ENCODE assay signal across 9 mouse cellular contexts in genomic region chr11:85759634-85760439, GRCm38 (mm10).
DNase-seq lines count a peak whose midpoint lies in the region; ATAC-seq lines count a peak whose summit lies in the region.
"Had no signal": no experiment of that assay in that cellular context is flagged by ENCODE, and none has a peak within 500 bp of the region (broad histone marks: within the 10 kb centered on the region; RNA-seq: fewer than 3 reads in every experiment).

No protein-coding gene starts in this region.

- H3K9me3 ChIP-seq in liver, embryonic 13.5 days (replicated peaks): no peaks in the 10 kb centered on the region
- H3K9me3 ChIP-seq in embryonic facial prominence, embryonic 14.5 days (ENCODE audit: control insufficient read depth, low read length): no peaks in the 10 kb centered on the region
- no peaks in the 10 kb centered on the region for H3K9me3 ChIP-seq in limb, embryonic 13.5 days
- no peaks in the 10 kb centered on the region for H3K9me3 ChIP-seq in forebrain, embryonic 11.5 days (ENCODE audit: control insufficient read depth, low read length)

- no peaks in the 10 kb centered on the region for H3K36me3 ChIP-seq in liver, embryonic 13.5 days
- no peaks in the 10 kb centered on the region for H3K36me3 ChIP-seq in embryonic facial prominence, embryonic 14.5 days (ENCODE audit: control insufficient read depth, insufficient read depth, low read length)
- H3K36me3 ChIP-seq in limb, embryonic 13.5 days: no peaks in the 10 kb centered on the region
- H3K36me3 ChIP-seq in forebrain, embryonic 11.5 days (ENCODE audit: control insufficient read depth, insufficient read depth, low read length): no peaks in the 10 kb centered on the region

- no peak overlapping the region for H3K4me2 ChIP-seq in liver, embryonic 13.5 days
- peak overlapping the region; percentile 4; the same call in 1 of the 2 replicates for H3K4me2 ChIP-seq in embryonic facial prominence, embryonic 14.5 days (ENCODE audit: low read depth, low read length)
- no peak overlapping the region for H3K4me2 ChIP-seq in limb, embryonic 13.5 days (replicated peaks)
- H3K4me2 ChIP-seq in forebrain, embryonic 11.5 days (ENCODE audit: low read depth, low read length, severe bottlenecking): no peak overlapping the region

- ATAC-seq in liver, embryonic 13.5 days (ENCODE audit: low read depth): no peak
- ATAC-seq in embryonic facial prominence, embryonic 14.5 days (ENCODE audit: low read depth): peak; percentile 74
- ATAC-seq in limb, embryonic 13.5 days (ENCODE audit: low FRiP score, low read depth): peak; percentile 69
- no peak for ATAC-seq in forebrain, embryonic 11.5 days (replicated peaks; ENCODE audit: low FRiP score)
- ATAC-seq: Patski had no signal

- WGBS in liver, embryonic 13.5 days (ENCODE audit: insufficient replicate concordance): 67% methylated on average over 14 of the region's 14 CpGs
- 32% methylated on average over 12 of the region's 14 CpGs for WGBS in embryonic facial prominence, embryonic 14.5 days
- 32% methylated on average over 14 of the region's 14 CpGs for WGBS in limb, embryonic 13.5 days
- WGBS in forebrain, embryonic 11.5 days: 61% methylated on average over 14 of the region's 14 CpGs

- peak overlapping the region; percentile 45 for H3K27ac ChIP-seq in liver, embryonic 13.5 days
- H3K27ac ChIP-seq in embryonic facial prominence, embryonic 14.5 days (replicated peaks; ENCODE audit: low read depth, low read length): peak overlapping the region; percentile 58
- H3K27ac ChIP-seq in limb, embryonic 13.5 days: peak overlapping the region; percentile 56
- no peak overlapping the region for H3K27ac ChIP-seq in forebrain, embryonic 11.5 days (ENCODE audit: low read depth, low read length)

- peaks cover 41% of the 10 kb centered on the region for H3K27me3 ChIP-seq in liver, embryonic 13.5 days
- H3K27me3 ChIP-seq in embryonic facial prominence, embryonic 14.5 days (replicated peaks; ENCODE audit: control insufficient read depth, insufficient read depth, low read length): no peaks in the 10 kb centered on the region
- H3K27me3 ChIP-seq in limb, embryonic 13.5 days: peaks cover 38% of the 10 kb centered on the region
- H3K27me3 ChIP-seq in forebrain, embryonic 11.5 days (ENCODE audit: control insufficient read depth, insufficient read depth, low read length): no peaks in the 10 kb centered on the region
- H3K27me3 ChIP-seq: Patski had no signal

- H3K9ac ChIP-seq in liver, embryonic 13.5 days: no peak overlapping the region
- no peak overlapping the region for H3K9ac ChIP-seq in embryonic facial prominence, embryonic 14.5 days (ENCODE audit: low read depth, low read length)
- H3K9ac ChIP-seq in limb, embryonic 13.5 days: no peak overlapping the region
- H3K9ac ChIP-seq in forebrain, embryonic 11.5 days (ENCODE audit: low read length): no peak overlapping the region

- DNase-seq in liver, embryonic 13.5 days: no peak
- no peak for DNase-seq in liver
- DNase-seq in embryonic facial prominence, embryonic 14.5 days (ENCODE audit: low spot score): peak; percentile 90
- peak; percentile 68 for DNase-seq in heart, adult 8-10 months (ENCODE audit: low spot score)
- DNase-seq in ovary, postnatal 36 days (ENCODE audit: low spot score): no peak
- DNase-seq in forebrain, embryonic 11.5 days (ENCODE audit: low spot score): no peak
- DNase-seq: cerebellum, postnatal 36 days had no signal

- H3K4me3 ChIP-seq in liver, embryonic 13.5 days (replicated peaks): no peak overlapping the region
- H3K4me3 ChIP-seq in embryonic facial prominence, embryonic 14.5 days (ENCODE audit: low read depth, low read length): no peak overlapping the region
- no peak overlapping the region for H3K4me3 ChIP-seq in limb, embryonic 13.5 days
- H3K4me3 ChIP-seq in forebrain, embryonic 11.5 days (ENCODE audit: low read depth, low read length): no peak overlapping the region

- peaks cover 28% of the 10 kb centered on the region for H3K4me1 ChIP-seq in liver, embryonic 13.5 days (replicated peaks)
- H3K4me1 ChIP-seq in embryonic facial prominence, embryonic 14.5 days (ENCODE audit: control insufficient read depth, insufficient read depth, low read length): peaks cover 25% of the 10 kb centered on the region
- H3K4me1 ChIP-seq in limb, embryonic 13.5 days: peaks cover 40% of the 10 kb centered on the region
- H3K4me1 ChIP-seq in forebrain, embryonic 11.5 days (replicated peaks; ENCODE audit: control insufficient read depth, insufficient read depth, low read length): peaks cover 8% of the 10 kb centered on the region; the same call in 1 of the 2 replicates

Comparison
In these comparisons a context has a peak if more than half of its experiments do, and no peak if none do; other contexts are left out.
1. ATAC-seq: peak in embryonic facial prominence, embryonic 14.5 days (single experiment) and limb, embryonic 13.5 days (single experiment); none in liver, embryonic 13.5 days (single experiment) and forebrain, embryonic 11.5 days (single experiment).
2. DNase-seq: peak in embryonic facial prominence, embryonic 14.5 days (single experiment) and heart, adult 8-10 months (single experiment); none in liver, embryonic 13.5 days (single experiment), liver (single experiment), ovary, postnatal 36 days (single experiment) and forebrain, embryonic 11.5 days (single experiment).